Mouse (Mus musculus): ENCODE results near the gene Zg16. TPM values are rescaled to one million over a fixed set of nuclear protein-coding genes. Genes with fewer than 3 reads are reported as not detected.

The Zg16 gene
- polyA plus RNA-seq, 1 experiment from 2014 or later: not detected

DNA sequence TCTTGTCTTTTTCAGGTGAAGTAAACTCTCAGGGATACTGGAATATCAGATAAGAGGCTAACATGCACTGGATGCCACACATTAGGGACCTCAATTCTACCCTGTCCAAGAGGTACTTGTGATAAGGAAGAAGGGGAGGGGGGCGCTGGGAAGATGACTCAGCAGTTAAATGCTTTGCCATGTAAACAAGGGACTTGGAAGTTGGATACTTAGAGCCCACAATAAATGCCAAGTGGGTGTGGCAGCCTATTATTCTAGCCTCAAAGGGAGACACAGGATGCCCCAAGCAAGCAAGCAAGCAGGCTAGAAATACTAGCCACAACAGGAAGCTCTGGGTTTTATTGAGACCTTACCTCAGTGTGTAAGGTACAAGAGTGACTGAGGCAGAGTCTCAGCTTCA is 55.9 kb downstream of the Zg16 start:
- no peak overlapping the region for H3K4me3 ChIP-seq (replicated peaks)
- H3K9ac ChIP-seq (replicated peaks): no peak overlapping the region
- H3K9me3 ChIP-seq: no peaks in the 10 kb centered on the region
- no peaks in the 10 kb centered on the region for H3K27me3 ChIP-seq
- 92% methylated on average over 1 of the region's 1 CpGs for WGBS
- no peak for ATAC-seq
- H3K4me1 ChIP-seq (replicated peaks): peaks cover 13% of the 10 kb centered on the region
- H3K4me2 ChIP-seq (replicated peaks): no peak overlapping the region
- H3K36me3 ChIP-seq: peaks cover 35% of the 10 kb centered on the region
- H3K27ac ChIP-seq: 0 out of 2 replicates have a peak overlapping the region, but pooled peaks have one; percentile 4

GRCm38 (mm10) chr7:127030172-127030571 is 57.0 kb downstream of the Zg16 start:
- H3K9ac ChIP-seq (replicated peaks): no peak overlapping the region
- H3K27ac ChIP-seq: no peak overlapping the region
- 100% methylated on average over 1 of the region's 1 CpGs for whole genome bisulfite sequencing
- H3K4me3 ChIP-seq (replicated peaks): no peak overlapping the region
- peaks cover 29% of the 10 kb centered on the region for H3K36me3 ChIP-seq
- peaks cover 13% of the 10 kb centered on the region for H3K4me1 ChIP-seq (replicated peaks)
- no peak for ATAC-seq
- no peaks in the 10 kb centered on the region for H3K9me3 ChIP-seq
- H3K4me2 ChIP-seq (replicated peaks): no peak overlapping the region
- no peaks in the 10 kb centered on the region for H3K27me3 ChIP-seq

- H3K27me3 ChIP-seq: no peaks in the 10 kb centered on the region
- no peaks in the 10 kb centered on the region for H3K9me3 ChIP-seq
- WGBS: 64% methylated on average over 8 of the region's 8 CpGs
- H3K4me2 ChIP-seq (replicated peaks): peak overlapping the region; percentile 78
- peak overlapping the region; percentile 96 for H3K4me3 ChIP-seq (replicated peaks)
- peak overlapping the region; percentile 100 for H3K27ac ChIP-seq
- peaks cover 36% of the 10 kb centered on the region for H3K4me1 ChIP-seq (replicated peaks)
- ATAC-seq: peak; percentile 9; the same call in 1 of the 2 replicates
- H3K9ac ChIP-seq (replicated peaks): peak overlapping the region; percentile 72
- peaks cover 33% of the 10 kb centered on the region for H3K36me3 ChIP-seq
Measured at GRCm38 (mm10) chr7:127027885-127028284, 59.2 kb downstream of the Zg16 start.

DNA sequence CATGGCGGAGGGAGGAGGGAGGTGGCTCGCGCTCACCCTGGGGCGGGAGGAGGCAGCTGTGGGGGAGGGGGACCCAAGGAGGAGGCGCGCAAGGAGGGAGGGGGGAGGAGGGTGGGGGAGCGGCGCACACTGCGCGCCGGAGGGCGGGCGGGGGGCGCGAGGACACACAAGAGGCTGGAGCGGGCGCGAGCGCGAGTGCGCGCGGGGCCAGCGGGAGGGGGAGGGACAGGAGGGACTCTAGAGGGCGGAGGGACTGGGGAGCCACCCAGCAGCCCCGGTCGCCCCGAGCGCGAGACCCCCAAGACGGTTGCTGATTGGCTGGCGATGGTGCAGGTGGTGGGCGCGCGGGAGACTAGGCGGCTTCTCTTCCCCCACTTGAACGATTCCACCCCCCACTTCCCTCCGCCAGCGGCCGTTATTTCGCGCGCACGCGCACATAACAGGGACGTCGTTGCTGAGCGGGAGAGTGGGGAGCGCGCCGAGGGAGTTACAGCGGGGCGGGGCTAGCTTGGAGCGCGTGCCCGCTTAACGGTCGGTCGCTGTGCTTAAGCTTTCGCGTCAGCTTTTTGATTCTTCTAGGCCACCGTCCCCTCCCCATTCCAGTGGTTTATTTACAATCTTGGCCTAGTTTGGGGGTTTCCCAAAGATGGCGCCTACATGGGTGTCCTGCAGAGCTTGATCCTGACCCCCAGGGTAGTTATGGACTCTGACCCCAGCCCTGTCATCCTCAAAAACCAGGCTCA is 60.0 kb downstream of the Zg16 start, which contains the start of gene Maz:
TSS of gene Maz (minus strand) at position 54 of the 743 bp plus-strand sequence.
- H3K9me3 ChIP-seq: no peaks in the 10 kb centered on the region
- peak; percentile 87 for ATAC-seq
- H3K4me2 ChIP-seq (replicated peaks): peak within 1 kb of the TSS; percentile 96

DNA sequence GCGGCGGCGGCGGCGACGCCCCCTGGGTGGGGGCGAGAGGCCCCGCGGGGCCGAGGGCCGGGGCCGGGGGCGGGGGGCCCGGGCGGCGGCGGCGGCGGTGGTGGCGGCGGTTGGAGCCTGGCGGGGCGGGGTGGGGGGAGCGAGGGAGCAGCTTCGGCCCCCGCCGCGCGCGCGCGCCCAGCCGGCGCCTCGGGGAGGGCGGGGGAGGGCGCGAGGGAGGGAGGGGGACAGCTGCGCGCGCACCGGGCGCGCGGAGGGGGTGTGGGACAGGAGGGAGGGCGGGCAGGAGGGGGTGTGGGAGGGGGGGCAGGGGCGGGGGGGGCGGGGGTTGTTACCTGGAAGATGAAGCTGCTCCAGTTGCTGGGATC is 60.5 kb downstream of the Zg16 start:
- peak overlapping the region; percentile 100 for H3K27ac ChIP-seq

More for the DNA sequence above, 60.0 kb downstream of the Zg16 start, which contains the start of gene Maz:
- H3K4me1 ChIP-seq (replicated peaks): peaks cover 43% of the 10 kb centered on the region
- WGBS: under 1% methylated on average over 63 of the region's 63 CpGs
- peak within 1 kb of the TSS; percentile 96 for H3K4me3 ChIP-seq (replicated peaks)
- H3K27me3 ChIP-seq: no peaks in the 10 kb centered on the region
- H3K9ac ChIP-seq (replicated peaks): peak within 1 kb of the TSS; percentile 100
- H3K36me3 ChIP-seq: peaks cover 33% of the 10 kb centered on the region
- H3K27ac ChIP-seq: peak within 1 kb of the TSS; percentile 100

GRCm38 (mm10) chr7:127026161-127026600 is 60.9 kb downstream of the Zg16 start:
- peak overlapping the region; percentile 96 for H3K4me2 ChIP-seq (replicated peaks)
- H3K36me3 ChIP-seq: peaks cover 27% of the 10 kb centered on the region
- no peaks in the 10 kb centered on the region for H3K9me3 ChIP-seq
- peak overlapping the region; percentile 100 for H3K27ac ChIP-seq
- WGBS: 2% methylated on average over 21 of the region's 48 CpGs
- H3K27me3 ChIP-seq: no peaks in the 10 kb centered on the region
- peak overlapping the region; percentile 100 for H3K9ac ChIP-seq (replicated peaks)
- peak; percentile 24 for ATAC-seq
- H3K4me1 ChIP-seq (replicated peaks): peaks cover 53% of the 10 kb centered on the region
- H3K4me3 ChIP-seq (replicated peaks): peak overlapping the region; percentile 96

More for the DNA sequence above, 60.5 kb downstream of the Zg16 start:
- Histone ChIP-seq H3K9me3 (no peaks in the 10 kb centered on the region), H3K9ac (replicated peaks) (peak overlapping the region; percentile 100), H3K36me3 (peaks cover 31% of the 10 kb centered on the region), H3K4me2 (replicated peaks) (peak overlapping the region; percentile 96), H3K27me3 (no peaks in the 10 kb centered on the region), H3K4me3 (replicated peaks) (peak overlapping the region; percentile 96), H3K4me1 (replicated peaks) (peaks cover 49% of the 10 kb centered on the region)
- 3% methylated on average over 14 of the region's 48 CpGs for WGBS
- no peak for ATAC-seq

- peak; percentile 5; the same call in 1 of the 2 replicates for ATAC-seq
- peak overlapping the region; percentile 96 for H3K4me3 ChIP-seq (replicated peaks)
- no peaks in the 10 kb centered on the region for H3K27me3 ChIP-seq
- H3K9ac ChIP-seq (replicated peaks): peak overlapping the region; percentile 100
- H3K27ac ChIP-seq: peak overlapping the region; percentile 100
- WGBS: under 1% methylated on average over 60 of the region's 65 CpGs
- no peaks in the 10 kb centered on the region for H3K9me3 ChIP-seq
- peak overlapping the region; percentile 96 for H3K4me2 ChIP-seq (replicated peaks)
- peaks cover 27% of the 10 kb centered on the region for H3K36me3 ChIP-seq
- H3K4me1 ChIP-seq (replicated peaks): peaks cover 58% of the 10 kb centered on the region
Measured at GRCm38 (mm10) chr7:127025556-127026160, 61.5 kb downstream of the Zg16 start.

GRCm38 (mm10) chr7:127024755-127025555 is 62.2 kb downstream of the Zg16 start:
- Histone ChIP-seq H3K4me2 (replicated peaks) (peak overlapping the region; percentile 96), H3K4me1 (replicated peaks) (peaks cover 65% of the 10 kb centered on the region), H3K4me3 (replicated peaks) (peak overlapping the region; percentile 96), H3K9me3 (no peaks in the 10 kb centered on the region), H3K27me3 (no peaks in the 10 kb centered on the region), H3K27ac (peak overlapping the region; percentile 100), H3K36me3 (peaks cover 27% of the 10 kb centered on the region), H3K9ac (replicated peaks) (peak overlapping the region; percentile 100)
- ATAC-seq: peak; percentile 47
- WGBS: under 1% methylated on average over 30 of the region's 30 CpGs

DNA sequence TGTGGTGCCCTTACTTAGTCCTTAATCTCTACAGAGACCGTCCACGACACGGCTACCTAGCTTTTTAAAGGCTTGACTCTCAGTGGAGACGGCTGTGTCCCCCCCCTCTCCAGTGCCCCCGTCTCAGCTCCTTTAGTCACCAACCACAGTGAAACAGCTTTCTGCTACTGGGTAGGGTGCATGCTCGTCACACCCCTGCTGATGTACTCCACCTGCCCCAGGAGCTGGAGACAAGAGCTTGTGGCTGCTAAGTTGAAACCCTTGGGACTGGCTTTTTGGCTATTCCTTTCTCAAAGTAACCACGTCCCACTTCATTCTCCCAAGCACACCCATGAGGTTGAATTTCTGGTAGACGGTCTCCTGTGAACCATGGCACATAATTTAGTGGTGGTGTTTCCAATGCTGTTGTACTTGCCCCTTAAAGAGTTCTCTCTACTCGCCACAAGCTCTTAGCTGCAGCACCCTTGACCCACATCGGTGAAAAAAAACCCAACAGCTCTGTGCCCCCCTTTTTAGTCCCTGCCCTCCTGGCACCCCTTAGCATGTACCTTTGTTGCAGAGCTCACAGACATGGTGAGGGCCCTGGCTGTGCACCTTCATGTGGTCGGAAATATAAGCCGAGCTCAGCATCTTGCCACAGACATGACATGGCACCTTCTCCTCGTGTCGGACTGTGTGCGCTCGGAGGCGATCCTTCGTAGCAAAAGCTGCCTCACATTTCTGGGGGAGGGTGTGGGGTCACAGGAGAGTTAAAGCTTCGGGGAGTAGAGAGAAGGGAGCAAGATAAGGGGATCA is 63.0 kb downstream of the Zg16 start:
- no peaks in the 10 kb centered on the region for H3K9me3 ChIP-seq
- peaks cover 74% of the 10 kb centered on the region for H3K4me1 ChIP-seq (replicated peaks)
- peak overlapping the region; percentile 100 for H3K27ac ChIP-seq
- H3K9ac ChIP-seq (replicated peaks): peak overlapping the region; percentile 100
- no peak for ATAC-seq
- peaks cover 27% of the 10 kb centered on the region for H3K36me3 ChIP-seq
- H3K27me3 ChIP-seq: no peaks in the 10 kb centered on the region
- H3K4me3 ChIP-seq (replicated peaks): peak overlapping the region; percentile 96
- H3K4me2 ChIP-seq (replicated peaks): peak overlapping the region; percentile 96
- WGBS: 20% methylated on average over 19 of the region's 19 CpGs

GRCm38 (mm10) chr7:127023272-127023691 is 63.8 kb downstream of the Zg16 start:
- no peak for ATAC-seq
- H3K27me3 ChIP-seq: no peaks in the 10 kb centered on the region
- peaks cover 27% of the 10 kb centered on the region for H3K36me3 ChIP-seq
- peak overlapping the region; percentile 100 for H3K27ac ChIP-seq
- peaks cover 77% of the 10 kb centered on the region for H3K4me1 ChIP-seq (replicated peaks)
- H3K4me2 ChIP-seq (replicated peaks): peak overlapping the region; percentile 96
- peak overlapping the region; percentile 96 for H3K4me3 ChIP-seq (replicated peaks)
- WGBS: 74% methylated on average over 13 of the region's 13 CpGs
- H3K9ac ChIP-seq (replicated peaks): peak overlapping the region; percentile 100
- H3K9me3 ChIP-seq: no peaks in the 10 kb centered on the region

Measured in midbrain, embryonic 13.5 days (tissue).